Mouse (Mus musculus): Measurements from ENCODE around the gene Utp11. TPM values are rescaled to one million over a fixed set of nuclear protein-coding genes. Genes with fewer than 3 reads are reported as not detected.

Utp11 gene
- total and polyA plus RNA-seq, 2 experiments from 2014 or later = 4.0 to 31.2 TPM

- Histone ChIP-seq H3K4me3 (ENCODE audit: low read length) (no peak overlapping the region), H3K27me3 (ENCODE audit: insufficient read depth, low read length) (peaks cover 4% of the 10 kb centered on the region; the same call in 1 of the 2 replicates), H3K9me3 (ENCODE audit: low read length) (no peaks in the 10 kb centered on the region), H3K9ac (replicated peaks; ENCODE audit: low read length) (no peak overlapping the region), H3K36me3 (ENCODE audit: insufficient read depth, low read length) (no peaks in the 10 kb centered on the region), H3K4me1 (ENCODE audit: insufficient read depth, low read length) (no peaks in the 10 kb centered on the region), H3K27ac (no peak overlapping the region), H3K4me2 (ENCODE audit: low read depth, low read length) (no peak overlapping the region)
- TF ChIP-seq CTCF (IDR thresholded peaks at IDR 0.05; ENCODE audit: low read depth) = no peak
- ATAC-seq = no peak
- 52% methylated on average over 3 of the region's 3 CpGs for WGBS
- no peak for DNase-seq (ENCODE audit: low spot score)
Observed at GRCm38 (mm10) chr4:124644974-124645433, 48.4 kb downstream of the Utp11 start.

- 92% methylated on average over 9 of the region's 9 CpGs for WGBS
- H3K27ac ChIP-seq = no peak overlapping the region
- no peaks in the 10 kb centered on the region for H3K36me3 ChIP-seq (ENCODE audit: insufficient read depth, low read length)
- no peak for DNase-seq (ENCODE audit: low spot score)
- no peak overlapping the region for H3K4me3 ChIP-seq (ENCODE audit: low read length)
- H3K4me2 ChIP-seq (ENCODE audit: low read depth, low read length) = no peak overlapping the region
- H3K27me3 ChIP-seq (ENCODE audit: insufficient read depth, low read length) = no peaks in the 10 kb centered on the region; the same call in 1 of the 2 replicates
- no peak overlapping the region for H3K9ac ChIP-seq (replicated peaks; ENCODE audit: low read length)
- no peak for TF ChIP-seq CTCF (IDR thresholded peaks at IDR 0.05; ENCODE audit: low read depth)
- no peaks in the 10 kb centered on the region for H3K4me1 ChIP-seq (ENCODE audit: insufficient read depth, low read length)
- no peaks in the 10 kb centered on the region for H3K9me3 ChIP-seq (ENCODE audit: low read length)
- ATAC-seq = no peak
Observed at GRCm38 (mm10) chr4:124643859-124644258, 49.5 kb downstream of the Utp11 start.

- no peak overlapping the region for H3K4me3 ChIP-seq (ENCODE audit: low read length)
- no peak for TF ChIP-seq CTCF (IDR thresholded peaks at IDR 0.05; ENCODE audit: low read depth)
- no peaks in the 10 kb centered on the region for H3K9me3 ChIP-seq (ENCODE audit: low read length)
- ATAC-seq (no peak), DNase-seq (ENCODE audit: low spot score) (no peak)
- H3K27me3 ChIP-seq (ENCODE audit: insufficient read depth, low read length) = no peaks in the 10 kb centered on the region
- no peaks in the 10 kb centered on the region for H3K36me3 ChIP-seq (ENCODE audit: insufficient read depth, low read length)
- H3K4me2 ChIP-seq (ENCODE audit: low read depth, low read length) = no peak overlapping the region
- no peaks in the 10 kb centered on the region for H3K4me1 ChIP-seq (ENCODE audit: insufficient read depth, low read length)
- no peak overlapping the region for H3K9ac ChIP-seq (replicated peaks; ENCODE audit: low read length)
- 19% methylated on average over 12 of the region's 12 CpGs for WGBS
- no peak overlapping the region for H3K27ac ChIP-seq
Observed at GRCm38 (mm10) chr4:124639715-124640114, 53.7 kb downstream of the Utp11 start.

GRCm38 (mm10) chr4:124633281-124633680 lies 60.1 kb downstream of the Utp11 start:
- Histone ChIP-seq H3K4me3 (ENCODE audit: low read length) (no peak overlapping the region), H3K27ac (no peak overlapping the region), H3K4me1 (ENCODE audit: insufficient read depth, low read length) (no peaks in the 10 kb centered on the region), H3K4me2 (ENCODE audit: low read depth, low read length) (no peak overlapping the region), H3K36me3 (ENCODE audit: insufficient read depth, low read length) (no peaks in the 10 kb centered on the region), H3K9me3 (ENCODE audit: low read length) (no peaks in the 10 kb centered on the region), H3K9ac (replicated peaks; ENCODE audit: low read length) (no peak overlapping the region), H3K27me3 (ENCODE audit: insufficient read depth, low read length) (peaks cover 4% of the 10 kb centered on the region; the same call in 1 of the 2 replicates)
- ATAC-seq = no peak
- DNase-seq (ENCODE audit: low spot score) = peak; percentile 38
- TF ChIP-seq CTCF (IDR thresholded peaks at IDR 0.05; ENCODE audit: low read depth) = no peak
- WGBS = 13% methylated on average over 9 of the region's 9 CpGs

- Histone ChIP-seq H3K4me1 (ENCODE audit: insufficient read depth, low read length) (no peaks in the 10 kb centered on the region), H3K9ac (replicated peaks; ENCODE audit: low read length) (no peak overlapping the region), H3K4me3 (ENCODE audit: low read length) (no peak overlapping the region), H3K36me3 (ENCODE audit: insufficient read depth, low read length) (no peaks in the 10 kb centered on the region), H3K9me3 (ENCODE audit: low read length) (no peaks in the 10 kb centered on the region), H3K27ac (no peak overlapping the region), H3K4me2 (ENCODE audit: low read depth, low read length) (no peak overlapping the region), H3K27me3 (ENCODE audit: insufficient read depth, low read length) (peaks cover 4% of the 10 kb centered on the region; the same call in 1 of the 2 replicates)
- no peak for TF ChIP-seq CTCF (IDR thresholded peaks at IDR 0.05; ENCODE audit: low read depth)
- peak; percentile 33 for DNase-seq (ENCODE audit: low spot score)
- no peak for ATAC-seq
- WGBS = 57% methylated on average over 10 of the region's 10 CpGs
Observed at GRCm38 (mm10) chr4:124632856-124633255, 60.5 kb downstream of the Utp11 start.

GRCm38 (mm10) chr4:124631456-124631855 lies 61.9 kb downstream of the Utp11 start:
- no peaks in the 10 kb centered on the region for H3K4me1 ChIP-seq (ENCODE audit: insufficient read depth, low read length)
- no peak overlapping the region for H3K27ac ChIP-seq
- H3K27me3 ChIP-seq (ENCODE audit: insufficient read depth, low read length) = peaks cover 4% of the 10 kb centered on the region; the same call in 1 of the 2 replicates
- TF ChIP-seq CTCF (IDR thresholded peaks at IDR 0.05; ENCODE audit: low read depth) = no peak
- H3K9ac ChIP-seq (replicated peaks; ENCODE audit: low read length) = no peak overlapping the region
- no peak for DNase-seq (ENCODE audit: low spot score)
- 67% methylated on average over 4 of the region's 4 CpGs for WGBS
- no peak overlapping the region for H3K4me3 ChIP-seq (ENCODE audit: low read length)
- ATAC-seq = no peak
- no peak overlapping the region for H3K4me2 ChIP-seq (ENCODE audit: low read depth, low read length)
- H3K9me3 ChIP-seq (ENCODE audit: low read length) = no peaks in the 10 kb centered on the region
- no peaks in the 10 kb centered on the region for H3K36me3 ChIP-seq (ENCODE audit: insufficient read depth, low read length)

MicroRNA genes within 50 kb of the gene (microRNA counts, 519-probe panel; counts per million panel counts)
- microRNA mmu-miR-697 = not detected

Small RNA genes lying within 50 kb of the gene (microRNA-seq; reads per million reads assigned to microRNA genes)
- gene Gm24721 (0 reads per million in 2 experiments), gene Mir697 (0 reads per million in 2 experiments)

Other genes starting within 250 kb of the Utp11 start
- gene 3100002H09Rik, start 82.8 kb downstream of the Utp11 start, total RNA-seq (2014; rRNA removed) = 0.26 TPM in 1 of 2 replicates, not detected in the other
- 0.23 TPM in 1 of 2 replicates, not detected in the other for gene 3100002H09Rik, start 82.8 kb downstream of the Utp11 start, polyA plus RNA-seq (2015; fragmentation: Nextera tagmentation; extraction: Ambion mirVana)
- 4.8 and 7.0 TPM in 2 replicates for gene Pou3f1, start 36.8 kb downstream of the Utp11 start, total RNA-seq (2014; rRNA removed)
- 4.1 and 6.3 TPM in 2 replicates for gene Pou3f1, start 36.8 kb downstream of the Utp11 start, polyA plus RNA-seq (2015; fragmentation: Nextera tagmentation; extraction: Ambion mirVana)
- gene Fhl3, start 7.1 kb upstream of the Utp11 start, total RNA-seq (2014; rRNA removed) = 7.1 and 7.3 TPM in 2 replicates
- gene Fhl3, start 7.1 kb upstream of the Utp11 start, polyA plus RNA-seq (2015; fragmentation: Nextera tagmentation; extraction: Ambion mirVana) = 2.5 and 3.1 TPM in 2 replicates
- gene Sf3a3, start 21.2 kb upstream of the Utp11 start, total RNA-seq (2014; rRNA removed) = 18.7 and 33.0 TPM in 2 replicates
- 79.7 and 87.9 TPM in 2 replicates for gene Sf3a3, start 21.2 kb upstream of the Utp11 start, polyA plus RNA-seq (2015; fragmentation: Nextera tagmentation; extraction: Ambion mirVana)
- 15.9 and 16.0 TPM in 2 replicates for gene Inpp5b, start 48.2 kb upstream of the Utp11 start, total RNA-seq (2014; rRNA removed)
- 14.9 and 15.4 TPM in 2 replicates for gene Inpp5b, start 48.2 kb upstream of the Utp11 start, polyA plus RNA-seq (2015; fragmentation: Nextera tagmentation; extraction: Ambion mirVana)
- 7.7 and 17.3 TPM in 2 replicates for gene Mtf1, start 108.5 kb upstream of the Utp11 start, total RNA-seq (2014; rRNA removed)
- 23.4 and 24.7 TPM in 2 replicates for gene Mtf1, start 108.5 kb upstream of the Utp11 start, polyA plus RNA-seq (2015; fragmentation: Nextera tagmentation; extraction: Ambion mirVana)
- 52.9 and 76.1 TPM in 2 replicates for gene Yrdc, start 157.1 kb upstream of the Utp11 start, total RNA-seq (2014; rRNA removed)
- 47.0 and 52.9 TPM in 2 replicates for gene Yrdc, start 157.1 kb upstream of the Utp11 start, polyA plus RNA-seq (2015; fragmentation: Nextera tagmentation; extraction: Ambion mirVana)
- gene 1110065P20Rik, start 157.6 kb upstream of the Utp11 start, total RNA-seq (2014; rRNA removed) = 206 and 212 TPM in 2 replicates
- 143 and 152 TPM in 2 replicates for gene 1110065P20Rik, start 157.6 kb upstream of the Utp11 start, polyA plus RNA-seq (2015; fragmentation: Nextera tagmentation; extraction: Ambion mirVana)
- 52.3 and 56.9 TPM in 2 replicates for gene Maneal, start 168.6 kb upstream of the Utp11 start, total RNA-seq (2014; rRNA removed)
- gene Maneal, start 168.6 kb upstream of the Utp11 start, polyA plus RNA-seq (2015; fragmentation: Nextera tagmentation; extraction: Ambion mirVana) = 9.4 and 9.6 TPM in 2 replicates
- gene Epha10, start 187.3 kb upstream of the Utp11 start, total RNA-seq (2014; rRNA removed) = 28.4 and 49.6 TPM in 2 replicates
- gene Epha10, start 187.3 kb upstream of the Utp11 start, polyA plus RNA-seq (2015; fragmentation: Nextera tagmentation; extraction: Ambion mirVana) = 13.7 and 14.2 TPM in 2 replicates
- 12.8 and 15.5 TPM in 2 replicates for gene 9930104L06Rik, start 243.4 kb upstream of the Utp11 start, total RNA-seq (2014; rRNA removed)
- 9.3 and 9.4 TPM in 2 replicates for gene 9930104L06Rik, start 243.4 kb upstream of the Utp11 start, polyA plus RNA-seq (2015; fragmentation: Nextera tagmentation; extraction: Ambion mirVana)
- 10.8 and 17.1 TPM in 2 replicates for gene Cdca8, start 245.7 kb upstream of the Utp11 start, total RNA-seq (2014; rRNA removed)
- 28.9 and 35.1 TPM in 2 replicates for gene Cdca8, start 245.7 kb upstream of the Utp11 start, polyA plus RNA-seq (2015; fragmentation: Nextera tagmentation; extraction: Ambion mirVana)